Mouse (Mus musculus): ENCODE measurements around the gene Stag2. TPM values are rescaled to one million over a fixed set of nuclear protein-coding genes. Genes with fewer than 3 reads are reported as not detected.

The Stag2 gene
- polyA plus RNA-seq, 1 experiment = 8.2 TPM

GRCm38 (mm10) chrX:42272713-42273112 is 123.6 kb downstream of the Stag2 start:
- TF ChIP-seq USF1 (IDR thresholded peaks at IDR 0.05; ENCODE audit: low read depth) = no peak
- no peak for TF ChIP-seq REST (IDR thresholded peaks at IDR 0.05; ENCODE audit: insufficient read depth, insufficient read length)
- TF ChIP-seq MYOG (IDR thresholded peaks at IDR 0.05; ENCODE audit: control insufficient read depth in 1 of 3, insufficient read depth in 1 of 3, insufficient read length in 2 of 3, low read depth in 2 of 3) = no peak
- no peak for TF ChIP-seq MYOD1 (IDR thresholded peaks at IDR 0.05; ENCODE audit: control insufficient read depth in 1 of 3, insufficient read length in 2 of 3, low read depth in 2 of 3)
- TF ChIP-seq SRF (IDR thresholded peaks at IDR 0.05; ENCODE audit: control insufficient read depth, insufficient read length, low read depth) = no peak
- TF ChIP-seq CEBPB (IDR thresholded peaks at IDR 0.05; ENCODE audit: insufficient read depth, poor library complexity, severe bottlenecking) = no peak
- no peak for TF ChIP-seq MAX (IDR thresholded peaks at IDR 0.05; ENCODE audit: low read depth)
- no peak for TF ChIP-seq POLR2A (IDR thresholded peaks at IDR 0.05; ENCODE audit: insufficient read length, low read depth)
- no peak for TF ChIP-seq TCF3 (IDR thresholded peaks at IDR 0.05; ENCODE audit: insufficient read length, low read depth)
- TF ChIP-seq TCF12 (IDR thresholded peaks at IDR 0.05; ENCODE audit: insufficient read depth, poor library complexity, severe bottlenecking) = no peak
- Histone ChIP-seq H3K36me3 (ENCODE audit: control insufficient read depth, insufficient read depth) (no peaks in the 10 kb centered on the region), H3K4me2 (ENCODE audit: low read depth) (no peak overlapping the region)

DNA sequence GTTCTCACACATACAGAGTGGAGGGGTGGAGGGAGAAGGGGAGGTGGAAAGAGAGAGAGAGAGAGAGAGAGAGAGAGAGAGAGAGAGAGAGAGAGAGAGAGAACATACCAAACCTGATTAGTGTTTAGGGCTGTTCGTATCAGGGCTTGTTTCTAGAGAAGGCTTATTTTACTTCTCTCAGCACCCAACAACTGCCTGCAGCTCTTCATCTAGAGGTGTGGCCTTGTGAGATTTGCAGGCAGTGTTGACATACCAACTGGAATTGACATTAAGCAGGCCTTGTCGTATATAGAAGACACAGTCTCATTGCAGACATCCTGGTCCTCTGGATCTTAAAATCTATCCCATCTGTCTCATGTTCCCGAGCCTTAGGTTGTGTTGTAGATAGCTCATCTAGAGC is 141.1 kb downstream of the Stag2 start:
- Histone ChIP-seq H3K4me2 (ENCODE audit: low read depth) (no peak overlapping the region), H3K27me3 (ENCODE audit: control insufficient read depth, insufficient read depth, insufficient read length) (no peaks in the 10 kb centered on the region), H3K79me2 (ENCODE audit: control insufficient read depth, insufficient read depth) (no peaks in the 10 kb centered on the region), H3K36me3 (ENCODE audit: control insufficient read depth, insufficient read depth) (no peaks in the 10 kb centered on the region), H3K4me3 (no peak overlapping the region), H3ac (ENCODE audit: control insufficient read depth, insufficient read length) (no peak overlapping the region)
- TF ChIP-seq SRF (IDR thresholded peaks at IDR 0.05; ENCODE audit: control insufficient read depth, insufficient read length, low read depth) (no peak), MYOG (IDR thresholded peaks at IDR 0.05; ENCODE audit: control insufficient read depth in 1 of 3, insufficient read depth in 1 of 3, insufficient read length in 2 of 3, low read depth in 2 of 3) (no peak), TCF12 (IDR thresholded peaks at IDR 0.05; ENCODE audit: insufficient read depth, poor library complexity, severe bottlenecking) (no peak), REST (IDR thresholded peaks at IDR 0.05; ENCODE audit: insufficient read depth, insufficient read length) (no peak), POLR2A (IDR thresholded peaks at IDR 0.05; ENCODE audit: insufficient read length, low read depth) (no peak), E2F4 (IDR thresholded peaks at IDR 0.05; ENCODE audit: insufficient read depth) (no peak), MAX (IDR thresholded peaks at IDR 0.05; ENCODE audit: low read depth) (no peak), MYOD1 (IDR thresholded peaks at IDR 0.05; ENCODE audit: control insufficient read depth in 1 of 3, insufficient read length in 2 of 3, low read depth in 2 of 3) (no peak), TCF3 (IDR thresholded peaks at IDR 0.05; ENCODE audit: insufficient read length, low read depth) (no peak), USF1 (IDR thresholded peaks at IDR 0.05; ENCODE audit: low read depth) (no peak), CEBPB (IDR thresholded peaks at IDR 0.05; ENCODE audit: insufficient read depth, poor library complexity, severe bottlenecking) (no peak), POLR2AphosphoS2 (IDR thresholded peaks at IDR 0.05; ENCODE audit: insufficient read length, low read depth) (no peak)

More at GRCm38 (mm10) chrX:42272713-42273112, 123.6 kb downstream of the Stag2 start:
- Histone ChIP-seq H3K27me3 (ENCODE audit: control insufficient read depth, insufficient read depth, insufficient read length) (no peaks in the 10 kb centered on the region), H3ac (ENCODE audit: control insufficient read depth, insufficient read length) (no peak overlapping the region), H3K4me3 (no peak overlapping the region), H3K79me2 (ENCODE audit: control insufficient read depth, insufficient read depth) (no peaks in the 10 kb centered on the region)

- H3K79me2 ChIP-seq (ENCODE audit: control insufficient read depth, insufficient read depth) = no peaks in the 10 kb centered on the region
- no peak overlapping the region for H3ac ChIP-seq (ENCODE audit: control insufficient read depth, insufficient read length)
- no peaks in the 10 kb centered on the region for H3K27me3 ChIP-seq (ENCODE audit: control insufficient read depth, insufficient read depth, insufficient read length)
- no peak for TF ChIP-seq POLR2A (IDR thresholded peaks at IDR 0.05; ENCODE audit: insufficient read length, low read depth)
- TF ChIP-seq MYOG (IDR thresholded peaks at IDR 0.05; ENCODE audit: control insufficient read depth in 1 of 3, insufficient read depth in 1 of 3, insufficient read length in 2 of 3, low read depth in 2 of 3) = no peak
- TF ChIP-seq TCF3 (IDR thresholded peaks at IDR 0.05; ENCODE audit: insufficient read length, low read depth) = no peak
- TF ChIP-seq USF1 (IDR thresholded peaks at IDR 0.05; ENCODE audit: low read depth) = no peak
- TF ChIP-seq TCF12 (IDR thresholded peaks at IDR 0.05; ENCODE audit: insufficient read depth, poor library complexity, severe bottlenecking) = no peak
- no peak for TF ChIP-seq SRF (IDR thresholded peaks at IDR 0.05; ENCODE audit: control insufficient read depth, insufficient read length, low read depth)
- TF ChIP-seq CEBPB (IDR thresholded peaks at IDR 0.05; ENCODE audit: insufficient read depth, poor library complexity, severe bottlenecking) = no peak
- no peak for TF ChIP-seq E2F4 (IDR thresholded peaks at IDR 0.05; ENCODE audit: insufficient read depth)
- TF ChIP-seq REST (IDR thresholded peaks at IDR 0.05; ENCODE audit: insufficient read depth, insufficient read length) = no peak
- no peak for TF ChIP-seq MYOD1 (IDR thresholded peaks at IDR 0.05; ENCODE audit: control insufficient read depth in 1 of 3, insufficient read length in 2 of 3, low read depth in 2 of 3)
- TF ChIP-seq MAX (IDR thresholded peaks at IDR 0.05; ENCODE audit: low read depth) = no peak
- TF ChIP-seq POLR2AphosphoS2 (IDR thresholded peaks at IDR 0.05; ENCODE audit: insufficient read length, low read depth) = no peak
- no peaks in the 10 kb centered on the region for H3K36me3 ChIP-seq (ENCODE audit: control insufficient read depth, insufficient read depth)
- no peak overlapping the region for H3K4me2 ChIP-seq (ENCODE audit: low read depth)
- no peak overlapping the region for H3K4me3 ChIP-seq
Observed at GRCm38 (mm10) chrX:42315231-42315630, 166.1 kb downstream of the Stag2 start.

DNA sequence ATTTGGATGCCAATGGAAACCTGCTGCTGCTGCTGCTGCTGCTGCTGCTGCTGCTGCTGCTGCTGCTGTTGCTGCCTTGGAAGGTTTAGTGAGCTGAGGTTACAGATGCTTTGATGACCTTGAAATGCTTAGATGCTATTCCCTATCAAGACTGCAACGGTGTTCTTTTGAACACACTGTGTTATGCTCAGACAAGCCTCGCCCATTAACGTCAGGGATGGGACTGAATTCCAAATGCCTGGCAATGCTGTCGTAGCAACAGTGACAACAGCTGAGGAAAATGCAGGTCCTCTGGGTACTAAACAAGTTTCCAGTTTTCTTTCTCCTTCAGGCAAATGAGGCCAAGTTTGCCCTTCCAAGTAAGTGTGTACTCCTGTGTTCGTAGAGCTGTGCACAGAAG is 171.3 kb downstream of the Stag2 start:
- Histone ChIP-seq H3K4me3 (no peak overlapping the region), H3ac (ENCODE audit: control insufficient read depth, insufficient read length) (no peak overlapping the region), H3K4me2 (ENCODE audit: low read depth) (no peak overlapping the region), H3K27me3 (ENCODE audit: control insufficient read depth, insufficient read depth, insufficient read length) (no peaks in the 10 kb centered on the region), H3K79me2 (ENCODE audit: control insufficient read depth, insufficient read depth) (no peaks in the 10 kb centered on the region), H3K36me3 (ENCODE audit: control insufficient read depth, insufficient read depth) (no peaks in the 10 kb centered on the region)
- TF ChIP-seq MYOG (IDR thresholded peaks at IDR 0.05; ENCODE audit: control insufficient read depth in 1 of 3, insufficient read depth in 1 of 3, insufficient read length in 2 of 3, low read depth in 2 of 3) (no peak), USF1 (IDR thresholded peaks at IDR 0.05; ENCODE audit: low read depth) (no peak), MYOD1 (IDR thresholded peaks at IDR 0.05; ENCODE audit: control insufficient read depth in 1 of 3, insufficient read length in 2 of 3, low read depth in 2 of 3) (peak in 1 of 3 experiments; percentile 8)

DNA sequence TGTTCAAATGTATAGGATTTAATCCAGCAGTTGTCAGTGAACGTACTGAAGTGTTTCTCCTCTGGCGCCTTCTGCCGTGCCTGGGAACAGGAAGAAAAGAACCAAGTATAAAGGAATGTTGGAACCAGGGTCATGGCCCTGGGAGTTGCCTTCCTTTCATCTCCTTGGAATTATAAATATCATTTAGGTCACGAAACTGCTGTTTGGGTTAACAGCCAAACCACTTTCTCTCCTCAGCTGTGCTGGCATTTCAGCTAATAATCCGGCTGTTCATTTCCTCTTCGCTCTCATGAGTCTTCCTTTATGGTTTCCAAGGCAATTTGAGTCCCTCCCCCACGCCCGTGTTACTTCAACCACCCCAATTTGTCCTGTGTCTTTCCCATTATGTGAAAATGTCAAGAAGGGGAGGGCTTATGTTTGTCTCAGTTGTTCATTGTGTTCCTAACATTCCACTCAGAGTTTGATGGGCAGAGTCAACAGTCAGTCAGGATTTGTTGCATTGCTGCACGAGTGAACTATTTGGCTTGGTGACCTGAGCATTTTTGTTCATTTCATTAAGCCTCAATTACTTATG is 172.2 kb downstream of the Stag2 start:
- H3K27me3 ChIP-seq (ENCODE audit: control insufficient read depth, insufficient read depth, insufficient read length) = no peaks in the 10 kb centered on the region
- H3K4me2 ChIP-seq (ENCODE audit: low read depth) = peak overlapping the region; percentile 32
- H3K36me3 ChIP-seq (ENCODE audit: control insufficient read depth, insufficient read depth) = no peaks in the 10 kb centered on the region
- TF ChIP-seq REST (IDR thresholded peaks at IDR 0.05; ENCODE audit: insufficient read depth, insufficient read length) (no peak), E2F4 (IDR thresholded peaks at IDR 0.05; ENCODE audit: insufficient read depth) (no peak), USF1 (IDR thresholded peaks at IDR 0.05; ENCODE audit: low read depth) (no peak), TCF12 (IDR thresholded peaks at IDR 0.05; ENCODE audit: insufficient read depth, poor library complexity, severe bottlenecking) (peak; percentile 39), MAX (IDR thresholded peaks at IDR 0.05; ENCODE audit: low read depth) (no peak), POLR2A (IDR thresholded peaks at IDR 0.05; ENCODE audit: insufficient read length, low read depth) (no peak), MYOG (IDR thresholded peaks at IDR 0.05; ENCODE audit: control insufficient read depth in 1 of 3, insufficient read depth in 1 of 3, insufficient read length in 2 of 3, low read depth in 2 of 3) (peak in 1 of 3 experiments; percentile 43), TCF3 (IDR thresholded peaks at IDR 0.05; ENCODE audit: insufficient read length, low read depth) (no peak), POLR2AphosphoS2 (IDR thresholded peaks at IDR 0.05; ENCODE audit: insufficient read length, low read depth) (no peak), CEBPB (IDR thresholded peaks at IDR 0.05; ENCODE audit: insufficient read depth, poor library complexity, severe bottlenecking) (no peak), MYOD1 (IDR thresholded peaks at IDR 0.05; ENCODE audit: control insufficient read depth in 1 of 3, insufficient read length in 2 of 3, low read depth in 2 of 3) (peak; percentile 59 to 73 (median 69)), SRF (IDR thresholded peaks at IDR 0.05; ENCODE audit: control insufficient read depth, insufficient read length, low read depth) (no peak)
- H3ac ChIP-seq (ENCODE audit: control insufficient read depth, insufficient read length) = no peak overlapping the region
- H3K79me2 ChIP-seq (ENCODE audit: control insufficient read depth, insufficient read depth) = no peaks in the 10 kb centered on the region
- no peak overlapping the region for H3K4me3 ChIP-seq

Measured in myocyte (in vitro differentiated cells).